Mouse (Mus musculus) spleen, embryonic (tissue): ENCODE measurements around the gene Abhd12.
"Not testable (repeated sequence)": the region's sequence is repeated elsewhere in the genome, so short reads cannot be mapped to it uniquely, and the experiment has no call there.

Experiments used
- CTCF ChIA-PET: fragments of 350-600 bp; sonication (Branson Sonifier 250); formaldehyde crosslinking; loops from one replicate; lab custom pipeline; 2022; lab: Charles Lee

Abhd12 gene

DNA sequence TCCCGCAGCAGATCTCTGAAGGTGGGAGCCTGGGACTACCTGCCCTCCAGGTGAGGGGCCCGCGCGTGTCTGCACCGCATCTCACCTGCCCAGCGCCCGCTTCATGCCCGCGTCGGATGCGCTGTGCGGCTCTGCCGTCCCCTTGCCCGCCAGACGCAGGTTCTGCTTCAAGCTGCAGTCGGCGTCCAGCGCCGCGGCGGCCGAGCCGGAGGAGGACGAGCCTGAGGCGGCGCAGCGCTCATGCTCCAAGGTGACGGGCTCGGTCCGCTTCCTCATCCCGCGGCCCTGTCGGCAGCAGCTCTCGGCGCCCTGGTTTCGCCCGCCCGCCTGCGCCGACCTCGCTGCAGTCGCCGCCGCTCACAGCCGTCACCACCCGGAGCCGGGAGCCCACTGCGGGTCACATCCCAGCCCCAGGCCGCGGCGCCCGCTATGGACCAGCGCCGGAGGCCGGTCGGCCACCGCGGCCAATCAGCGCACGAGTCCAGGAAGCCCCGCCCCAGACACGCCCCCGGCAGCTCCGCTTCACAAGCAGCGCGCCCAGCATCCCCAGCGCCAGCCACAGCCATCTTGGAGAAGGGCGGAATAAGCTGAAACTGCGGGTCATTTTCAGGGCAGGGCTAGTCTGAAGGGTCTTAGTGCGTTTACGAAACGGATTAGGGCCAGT, at the start of gene Abhd12:
TSS of gene Abhd12 (minus strand) at position 470 of the 664 bp plus-strand sequence.
- CTCF ChIA-PET: interaction anchor here (0.5 to 1.2 kb wide), 7 partner anchors 12 to 230 kb away, joined by 3 to 13 read pairs (median 3); no protein-coding TSS in a partner anchor

DNA sequence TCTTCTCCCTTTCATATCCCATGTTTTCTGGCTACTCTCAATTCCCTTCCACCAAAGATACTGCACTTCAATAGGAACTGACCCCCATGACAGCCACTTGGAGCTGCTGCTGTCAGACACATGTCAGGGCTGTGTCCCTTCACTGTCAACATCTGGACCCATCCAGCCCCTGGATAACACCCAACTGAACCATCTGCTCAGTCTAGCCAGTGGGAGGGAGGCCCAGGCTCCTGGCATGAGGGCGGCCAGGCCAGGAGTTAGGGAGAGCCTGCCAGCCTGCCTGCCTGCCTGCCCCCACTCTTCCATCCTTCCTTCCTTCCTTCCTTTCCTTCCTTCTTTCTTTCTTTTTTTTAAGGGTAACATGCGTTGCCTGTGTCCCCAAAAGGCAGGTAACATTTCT, 46.7 kb upstream of the Abhd12 start:
- CTCF ChIA-PET: no interaction called here

DNA sequence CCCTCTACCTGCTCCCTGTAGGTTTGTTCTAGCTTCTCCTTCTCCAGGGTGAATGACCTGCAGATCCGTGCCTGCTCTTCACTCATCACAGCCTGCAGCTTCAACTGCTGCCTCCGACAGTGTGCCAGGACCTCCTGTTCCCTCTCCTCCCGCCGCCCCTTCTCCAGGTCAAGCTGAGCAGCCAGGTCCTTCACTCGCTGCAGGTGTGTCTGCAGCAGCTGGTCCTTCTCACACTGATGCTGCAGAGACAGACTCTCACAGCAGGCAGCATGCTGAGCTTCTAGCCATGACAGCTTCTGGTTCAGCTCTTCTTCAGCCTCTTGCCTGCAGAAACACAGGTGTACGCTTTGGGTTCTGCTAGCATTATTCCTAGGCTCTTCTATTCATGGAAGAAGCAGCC, 45.5 kb upstream of the Abhd12 start:
- CTCF ChIA-PET: no interaction called here

DNA sequence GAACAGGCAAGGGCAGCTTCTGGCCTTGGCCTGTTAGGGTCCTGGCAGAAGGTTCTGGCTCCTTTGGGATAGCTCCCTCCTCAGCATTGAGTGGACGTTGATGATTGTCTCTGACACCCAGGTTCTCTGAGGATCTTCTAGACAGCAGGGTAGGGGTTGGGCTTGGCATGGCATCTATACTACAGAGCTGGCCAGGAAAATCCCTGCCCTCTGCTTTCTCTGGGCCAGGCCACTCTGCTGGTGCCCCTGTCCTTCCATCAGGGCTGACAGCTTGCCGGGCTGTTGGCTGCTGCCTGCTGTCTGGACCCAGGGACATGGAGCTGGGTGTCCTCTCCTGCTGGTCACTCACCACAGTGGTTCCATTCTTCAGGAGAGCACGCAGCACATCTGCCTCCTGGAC, 45.1 kb upstream of the Abhd12 start:
- CTCF ChIA-PET: no interaction called here

DNA sequence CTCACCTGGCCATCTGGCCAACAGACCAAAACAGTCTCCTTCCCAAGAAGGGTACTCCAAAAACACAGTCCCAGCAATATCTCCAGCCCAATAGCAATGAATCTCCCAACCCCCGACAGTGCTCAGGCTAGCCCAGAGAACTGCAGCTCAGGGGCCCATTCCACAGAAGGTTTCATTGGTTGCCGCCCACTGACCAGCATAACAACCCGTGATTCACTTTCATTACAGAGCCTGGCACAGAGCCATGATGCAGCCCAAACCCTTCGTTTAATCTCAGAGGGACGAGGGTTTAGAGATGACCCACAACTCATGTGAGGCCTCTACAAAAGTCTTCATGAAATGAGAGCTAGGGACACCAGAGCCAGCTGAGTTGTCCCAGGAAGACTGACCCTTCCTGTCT, 44.2 kb upstream of the Abhd12 start:
- CTCF ChIA-PET: no interaction called here

DNA sequence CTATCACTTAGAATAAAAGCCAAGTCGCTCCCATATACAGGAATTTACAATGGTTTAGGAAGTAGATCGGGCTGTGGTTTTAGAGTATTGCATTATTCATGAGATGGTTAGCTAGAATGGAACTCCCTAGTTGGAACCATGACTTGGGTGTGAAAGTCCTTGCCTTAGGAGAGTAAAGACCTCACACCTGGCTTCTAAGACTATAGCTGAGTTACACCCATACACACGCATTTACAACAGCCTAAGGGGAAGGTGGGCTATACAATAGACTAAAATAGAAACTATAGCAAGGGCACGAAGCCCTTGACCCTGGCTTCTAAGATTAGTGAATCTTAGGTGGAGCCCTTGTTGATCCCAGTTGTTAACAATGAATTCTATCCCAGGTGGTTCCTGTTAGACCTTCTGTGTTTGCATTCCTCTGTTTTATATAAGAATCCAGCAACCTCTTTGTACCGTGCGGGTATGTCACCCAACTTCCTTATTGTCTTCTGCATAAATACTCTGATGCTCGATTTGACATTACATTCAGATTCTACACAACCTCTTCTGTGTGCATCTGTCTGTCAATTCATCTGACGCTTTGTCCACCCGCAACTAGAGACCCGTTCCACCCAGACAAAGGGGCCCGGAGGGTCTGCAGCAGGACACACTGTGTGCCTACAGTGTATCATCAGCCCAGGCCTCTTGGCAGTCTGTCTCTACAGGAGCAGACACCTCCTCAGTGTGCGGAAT, 43.5 kb upstream of the Abhd12 start:
- CTCF ChIA-PET: not testable (repeated sequence)

DNA sequence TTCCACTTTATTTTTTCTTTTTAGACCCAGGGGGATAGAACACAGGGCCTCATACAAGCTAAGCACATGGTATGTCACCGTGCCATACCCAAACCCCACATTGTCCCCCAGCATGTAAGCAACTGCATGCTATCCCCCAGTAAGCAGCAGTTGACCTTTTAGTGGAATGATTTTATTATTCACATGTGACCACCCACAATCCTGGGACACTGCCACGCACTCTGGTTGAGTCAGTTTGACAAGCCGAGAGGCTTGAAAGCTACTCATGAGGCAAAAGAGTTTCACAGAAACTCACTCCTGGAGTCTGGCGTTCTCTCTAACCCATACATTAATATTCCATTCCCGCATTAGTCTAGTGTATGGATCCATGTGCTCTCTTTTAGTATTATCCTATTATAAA, 42.8 kb upstream of the Abhd12 start:
- CTCF ChIA-PET: not testable (repeated sequence)

DNA sequence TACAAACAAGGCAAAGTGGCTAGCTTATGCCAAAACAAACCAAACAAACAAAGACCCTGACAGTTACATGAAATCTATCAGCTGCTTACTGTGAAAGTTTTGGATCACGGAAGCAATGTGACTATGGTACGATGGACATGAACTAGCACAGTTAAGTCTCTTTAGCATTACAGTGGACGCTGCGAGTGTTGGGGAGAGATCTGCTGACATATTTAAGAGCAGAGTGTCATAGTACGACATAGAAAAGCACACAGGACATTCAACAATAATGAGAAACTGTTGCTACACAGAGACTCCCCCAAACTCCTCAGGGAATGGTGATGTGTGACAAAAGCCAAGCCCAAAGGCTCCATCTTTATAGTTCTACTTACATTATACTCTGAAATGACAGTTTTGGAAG, 39.5 kb upstream of the Abhd12 start:
- CTCF ChIA-PET: no interaction called here

DNA sequence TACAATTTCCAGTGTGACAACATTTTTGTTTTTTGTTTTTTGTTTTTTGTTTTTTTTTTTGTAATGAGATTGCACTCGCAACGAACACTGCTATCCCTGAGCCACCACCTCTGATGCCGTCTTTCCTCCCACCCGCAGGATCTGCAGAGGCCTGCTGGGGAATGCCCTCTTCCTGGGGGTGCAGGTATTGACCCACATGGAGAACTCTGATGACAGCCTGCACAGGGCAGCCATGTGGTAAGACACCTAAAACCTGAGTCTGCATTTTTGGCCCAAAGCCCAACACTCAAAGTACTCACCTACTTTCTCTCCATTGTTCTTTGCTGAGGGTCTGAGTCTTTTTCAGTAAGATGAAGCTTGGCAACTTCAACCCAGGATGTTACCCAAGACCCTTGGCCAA, 30.1 kb upstream of the Abhd12 start:
- CTCF ChIA-PET: no interaction called here

DNA sequence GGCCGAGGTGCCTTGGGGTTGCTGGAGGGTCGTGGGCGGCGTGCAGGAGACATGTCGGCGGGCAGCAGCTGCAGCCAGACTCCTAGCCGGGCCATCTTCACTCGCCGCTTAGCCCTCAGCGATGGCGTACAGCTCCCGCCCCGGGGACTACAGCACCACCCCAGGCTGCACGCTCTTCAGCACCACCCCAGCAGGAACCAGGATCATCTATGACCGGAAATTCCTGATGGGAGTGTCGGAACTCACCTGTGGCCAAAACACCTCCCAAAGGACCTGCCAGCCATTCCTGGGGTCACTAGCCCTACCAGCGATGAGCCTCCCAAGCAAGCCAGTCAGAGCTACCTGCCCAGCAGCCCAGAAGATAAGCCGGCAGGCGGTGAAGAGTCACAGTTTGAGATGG, 28.9 kb upstream of the Abhd12 start:
- CTCF ChIA-PET: no interaction called here

DNA sequence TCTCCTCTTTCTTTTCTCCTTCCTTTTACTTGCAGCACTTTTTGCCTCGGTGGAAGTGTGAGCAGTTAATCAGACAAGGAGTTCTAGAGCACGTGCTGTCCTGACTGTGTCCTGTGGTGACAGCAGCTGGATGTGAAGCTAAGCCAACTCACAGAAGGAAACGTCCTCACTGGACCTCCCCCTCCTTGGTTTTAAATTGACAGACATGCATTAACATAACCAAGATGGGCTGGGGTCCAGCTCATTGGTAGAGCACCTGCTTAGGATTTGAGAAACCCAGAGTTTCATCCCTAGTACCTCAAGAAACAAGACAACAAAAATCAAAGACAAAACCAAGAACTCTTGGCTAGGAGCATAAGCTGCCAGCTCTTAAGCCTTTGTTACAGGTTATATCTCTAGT, 26.3 kb upstream of the Abhd12 start:
- CTCF ChIA-PET: interaction anchor here (0.6 kb wide), 1 partner anchor 1630 kb away, joined by 3 read pairs; no protein-coding TSS in a partner anchor

DNA sequence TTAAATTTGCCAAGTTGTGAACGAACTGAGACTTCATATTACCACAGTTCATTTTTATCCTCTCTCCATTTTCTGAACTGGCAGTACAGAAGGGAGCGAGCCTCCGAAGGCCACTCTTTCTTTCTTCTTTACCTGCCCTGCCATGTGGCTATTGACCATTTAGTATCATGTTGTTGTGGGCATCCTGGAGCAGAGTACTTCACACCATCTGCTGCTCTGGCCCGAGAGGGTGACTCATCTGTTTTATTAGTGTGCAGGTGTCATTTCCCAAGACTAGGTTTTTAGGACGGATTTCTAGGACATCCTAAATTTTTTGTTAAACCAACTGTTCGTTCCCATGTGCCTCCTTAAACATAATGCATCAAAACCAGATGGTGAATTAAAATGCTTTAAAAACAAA, 24.6 kb upstream of the Abhd12 start:
- CTCF ChIA-PET: no interaction called here

DNA sequence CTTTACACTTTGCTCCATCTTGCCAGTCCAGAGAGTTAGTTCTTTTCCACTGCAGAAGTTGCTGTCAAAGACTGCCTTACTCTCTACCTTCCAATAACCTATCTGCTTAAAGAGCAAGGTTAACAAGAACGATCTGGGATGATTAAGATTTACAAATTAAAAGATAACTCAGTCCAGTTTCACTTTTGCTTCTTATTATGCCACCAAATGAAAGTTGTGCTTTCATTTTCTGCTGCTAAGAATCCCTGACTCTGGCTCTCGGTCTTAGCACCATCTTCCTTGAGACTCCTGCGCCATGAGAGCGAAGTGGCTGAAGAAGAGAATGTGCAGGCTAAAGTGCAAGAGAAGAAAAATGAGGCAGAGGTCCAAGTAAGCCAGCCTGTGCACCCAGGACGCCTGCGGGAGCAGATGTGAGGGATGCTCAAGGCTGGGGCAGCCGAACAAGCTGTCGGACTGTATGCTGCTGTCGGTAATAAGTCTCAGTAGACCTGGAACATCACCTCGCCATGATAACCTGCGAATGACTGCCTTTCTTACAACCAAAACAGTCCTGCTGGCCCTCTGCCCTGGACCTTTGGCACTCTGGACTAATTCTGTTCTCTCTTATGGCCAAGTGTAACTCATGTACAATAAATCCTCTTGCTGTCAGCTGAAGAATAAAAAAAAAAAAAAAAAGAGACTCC, 22.6 kb upstream of the Abhd12 start:
- CTCF ChIA-PET: interaction anchor here (0.5 kb wide), 1 partner anchor 97 kb away, joined by 3 read pairs; no protein-coding TSS in a partner anchor

DNA sequence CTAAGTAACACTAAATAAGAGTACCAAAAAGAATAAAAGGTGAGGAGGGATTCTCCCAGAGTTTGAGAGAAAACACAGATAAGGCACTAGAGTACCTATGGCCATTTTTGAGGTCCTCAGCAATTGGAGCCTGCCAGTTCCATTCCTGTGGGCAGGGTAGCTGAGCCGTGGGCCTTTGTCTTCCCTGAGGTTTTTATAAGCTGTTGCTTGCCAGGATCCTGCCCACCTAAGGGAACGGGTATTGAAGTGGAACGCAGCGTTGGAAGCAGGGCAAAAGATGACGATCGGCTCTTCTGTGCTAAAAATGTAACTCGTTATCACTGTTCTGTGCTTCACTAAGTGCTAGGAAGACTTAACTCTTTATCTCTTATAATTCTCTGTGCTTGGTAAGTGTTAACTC, 19.0 kb upstream of the Abhd12 start:
- CTCF ChIA-PET: no interaction called here

DNA sequence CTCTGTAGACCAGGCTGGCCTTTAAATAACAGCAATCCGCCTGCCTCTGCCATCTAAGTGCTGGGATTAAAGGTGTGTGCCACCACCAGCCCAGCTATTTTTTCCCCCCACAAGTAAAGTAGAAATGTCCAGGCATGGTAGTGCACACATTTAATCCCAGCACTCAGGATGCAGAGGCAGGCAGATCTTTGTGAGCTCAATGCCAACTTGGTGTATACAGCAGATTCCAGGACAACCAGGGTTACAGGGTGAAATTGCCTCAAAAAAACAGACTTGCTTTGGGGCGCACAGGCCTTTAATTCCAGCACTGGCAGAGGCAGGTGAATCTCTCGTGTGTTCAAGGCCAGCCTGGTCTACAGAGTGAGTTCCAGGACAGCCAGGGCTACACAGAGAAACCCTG, 18.5 kb upstream of the Abhd12 start:
- CTCF ChIA-PET: no interaction called here

DNA sequence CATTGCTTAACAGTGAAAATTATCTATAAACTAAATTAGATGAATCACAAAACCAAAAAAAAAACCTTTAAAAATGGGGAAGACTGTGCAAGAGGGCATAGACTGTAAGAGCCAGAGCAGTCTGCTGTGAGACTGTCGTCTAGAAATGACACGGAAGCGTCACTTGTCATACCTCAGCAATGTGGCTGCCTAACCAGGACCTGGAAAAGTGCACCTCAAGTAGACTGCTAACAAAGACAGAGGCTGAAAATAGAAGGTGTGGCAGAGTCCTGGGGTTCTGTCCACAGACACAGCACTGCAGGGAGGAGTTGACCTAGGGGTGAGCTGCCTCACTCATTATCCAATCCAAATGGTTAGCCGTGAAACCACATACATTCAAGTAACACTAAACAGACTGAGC, 17.6 kb upstream of the Abhd12 start:
- CTCF ChIA-PET: interaction anchor here (0.7 kb wide), 1 partner anchor 1895 kb away, joined by 3 read pairs; no protein-coding TSS in a partner anchor

DNA sequence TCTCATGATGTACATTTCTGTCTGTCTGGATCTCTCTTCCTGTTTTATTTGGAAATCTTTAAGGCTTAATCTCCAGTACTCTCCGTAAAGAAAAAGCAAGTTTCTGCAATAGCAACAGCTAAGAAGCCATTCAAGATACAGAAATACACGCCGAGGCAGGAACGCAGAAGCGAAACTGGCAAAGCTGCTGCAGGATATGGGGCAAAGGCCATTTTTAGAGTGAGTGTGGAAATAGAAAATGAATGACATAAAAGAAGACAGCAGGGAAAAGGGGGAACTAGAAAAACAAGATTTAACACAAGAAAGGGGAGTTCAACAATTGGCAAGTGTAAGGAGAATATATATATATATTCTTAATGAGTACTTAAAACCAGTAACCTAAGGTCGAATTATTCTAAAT, 17.2 kb upstream of the Abhd12 start:
- CTCF ChIA-PET: interaction anchor here (0.7 kb wide), 1 partner anchor 1896 kb away, joined by 3 read pairs; no protein-coding TSS in a partner anchor

DNA sequence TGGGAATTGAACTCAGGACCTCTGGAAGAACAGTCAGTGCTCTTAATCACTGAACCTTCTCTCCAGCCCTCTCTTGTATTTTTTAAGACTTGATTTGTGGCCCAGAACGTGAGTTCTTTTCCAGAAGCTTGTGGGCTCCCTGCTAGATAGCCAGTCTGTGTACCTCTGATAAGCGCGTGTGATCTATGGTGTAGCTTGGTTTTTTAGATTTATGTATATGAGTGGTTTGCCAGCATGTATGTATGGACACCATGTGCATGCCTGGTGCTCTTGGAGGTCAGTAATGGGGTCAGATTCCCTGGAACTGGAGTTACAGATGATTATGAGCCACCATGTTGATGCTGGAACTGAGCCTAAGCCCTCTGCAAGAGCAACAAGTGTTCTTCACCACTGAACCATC, 16.0 kb upstream of the Abhd12 start:
- CTCF ChIA-PET: interaction anchor here (0.5 to 0.6 kb wide), 2 partner anchors 9 to 14 kb away, joined by 3 to 9 read pairs; no protein-coding TSS in a partner anchor

DNA sequence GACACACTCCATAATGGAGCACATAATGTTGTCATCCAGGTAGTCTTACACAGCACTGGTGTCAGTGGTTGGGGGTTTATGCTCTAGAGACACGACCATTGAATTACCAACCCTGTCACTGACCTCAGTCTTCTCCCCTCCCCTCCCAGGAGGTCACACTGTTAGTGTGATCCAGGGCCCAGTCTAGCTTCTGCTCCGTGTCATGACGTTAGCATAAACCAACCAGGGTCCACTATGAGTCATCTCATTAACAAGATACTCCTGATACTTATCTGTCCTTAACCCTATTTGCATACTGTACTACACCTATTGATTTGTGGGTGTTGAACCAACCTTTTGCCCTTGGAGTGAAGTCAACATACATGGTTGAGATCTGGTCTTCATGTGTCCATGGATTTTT, 14.2 kb upstream of the Abhd12 start:
- CTCF ChIA-PET: interaction anchor here (0.6 to 0.7 kb wide), 2 partner anchors 14 to 76 kb away, joined by 3 read pairs; no protein-coding TSS in a partner anchor

DNA sequence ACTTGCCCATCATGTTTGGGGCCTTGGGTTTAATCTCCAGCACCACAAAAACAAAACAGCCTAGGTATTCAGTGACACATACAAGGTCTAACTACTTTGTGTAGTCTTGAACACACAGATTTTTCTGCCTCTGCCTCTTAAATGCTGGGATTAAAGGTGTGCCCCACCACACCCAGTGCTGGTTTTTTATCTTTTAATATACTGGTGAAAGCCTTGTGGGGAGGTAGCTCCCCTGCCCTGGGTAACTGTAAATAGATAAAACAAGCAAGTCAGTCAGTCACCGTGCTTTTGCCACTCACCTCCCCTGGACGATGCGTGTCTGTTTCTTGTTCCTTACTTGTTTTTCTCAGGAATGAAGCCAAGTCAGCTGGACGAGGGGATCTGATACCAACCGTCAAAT, 11.2 kb upstream of the Abhd12 start:
- CTCF ChIA-PET: no interaction called here

DNA sequence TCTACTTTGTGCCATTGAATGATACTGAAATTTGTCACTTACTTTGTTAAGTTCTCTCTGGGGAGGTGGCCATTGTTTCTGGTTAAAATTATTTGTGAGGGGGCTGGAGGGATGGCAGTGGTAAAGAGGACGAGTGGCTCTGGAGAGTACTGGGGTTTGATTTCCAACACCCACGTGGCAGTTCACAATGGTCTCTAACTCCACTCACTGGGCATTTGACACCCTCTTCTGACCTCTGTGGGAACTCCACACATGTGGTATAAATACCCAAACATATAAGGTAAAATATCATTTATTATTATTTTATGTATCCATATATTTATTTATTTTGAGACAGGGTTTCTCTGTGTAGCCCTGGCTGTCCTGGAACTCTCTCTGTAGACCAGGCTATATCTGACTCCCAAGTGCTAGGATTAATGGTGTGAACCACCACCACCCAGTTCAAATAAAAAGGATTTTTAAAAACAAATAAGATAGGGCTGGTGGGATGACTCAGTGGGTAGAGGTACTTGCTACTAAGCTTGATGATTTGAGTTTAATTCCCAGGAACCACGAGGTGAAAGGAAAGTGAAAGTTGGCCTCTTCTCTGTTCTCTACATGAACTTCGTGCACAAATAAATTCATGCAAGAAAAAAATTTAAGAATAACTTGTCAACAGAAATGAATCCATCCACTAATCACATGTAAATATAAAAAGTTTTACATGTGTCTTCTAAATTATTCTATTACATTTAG, 10.4 kb upstream of the Abhd12 start:
- CTCF ChIA-PET: no interaction called here
